Mouse (Mus musculus): ENCODE data around the gene Tnfrsf22.

GRCm38 (mm10) chr7:143681566-143681965 is 32.1 kb upstream of the Tnfrsf22 start:
- TF ChIP-seq POLR2A (IDR thresholded peaks at IDR 0.05; ENCODE audit: borderline replicate concordance, control insufficient read depth, low read depth, low read length) (no peak), CTCF (IDR thresholded peaks at IDR 0.05; ENCODE audit: control insufficient read depth, insufficient read depth, low read length) (no peak)

Data from bone marrow, adult 2 months (tissue).